Mouse (Mus musculus) embryonic facial prominence, embryonic 11.5 days (tissue): ENCODE measurements around the gene Tcf25. TPM values are rescaled to one million over a fixed set of nuclear protein-coding genes. Genes with fewer than 3 reads are reported as not detected.

Source experiments
- ATAC-seq: fragments of 200-750 bp; cut with Nextera tagmentation; replicated peaks from 2 replicates; pipeline ENCODE4 v1.8.0; 2017; ENCODE audit warnings: low read depth; ENCODE audit not compliant: insufficient number of reproducible peaks, low FRiP score, low TSS enrichment
- DNase-seq: peaks from one replicate; pipeline ENCODE4 v3.0.0-alpha.2; 2015; ENCODE audit warnings: low spot score
- H3K27ac ChIP-seq: fragments of 300-500 bp; sonication (generic); replicated peaks from 2 replicates; pipeline ENCODE4 v1.5.1; 2014; ENCODE audit warnings: mild to moderate bottlenecking, low read depth, low read length, control low read depth
- H3K27me3 ChIP-seq: fragments of 300-500 bp; sonication (generic); 2 replicates; pipeline ENCODE4 v1.6.1; 2014; ENCODE audit warnings: mild to moderate bottlenecking, low read length, moderate library complexity, mixed read lengths; ENCODE audit not compliant: control insufficient read depth, insufficient read depth
- H3K36me3 ChIP-seq: fragments of 300-500 bp; sonication (generic); replicated peaks from 2 replicates; pipeline ENCODE4 v1.6.1; 2014; ENCODE audit warnings: low read depth, mild to moderate bottlenecking, low read length, moderate library complexity, mixed read lengths; ENCODE audit not compliant: control insufficient read depth, insufficient read depth
- H3K4me1 ChIP-seq: fragments of 300-500 bp; sonication (generic); 2 replicates; pipeline ENCODE4 v1.6.1; 2014; ENCODE audit warnings: low read length, mixed read lengths; ENCODE audit not compliant: control insufficient read depth, insufficient read depth
- H3K4me2 ChIP-seq: fragments of 300-500 bp; sonication (generic); 2 replicates; pipeline ENCODE4 v1.6.1; 2014; ENCODE audit warnings: low read depth, mild to moderate bottlenecking, control low read depth, low read length, moderate library complexity
- H3K4me3 ChIP-seq: fragments of 300-500 bp; sonication (generic); 2 replicates; pipeline ENCODE4 v1.5.1; 2014; ENCODE audit warnings: low read depth, low read length, control low read depth
- H3K9ac ChIP-seq: fragments of 300-500 bp; sonication (generic); replicated peaks from 2 replicates; pipeline ENCODE4 v1.6.1; 2014; ENCODE audit warnings: mild to moderate bottlenecking, control low read depth, low read length
- H3K9me3 ChIP-seq: fragments of 300-500 bp; sonication (generic); replicated peaks from 2 replicates; pipeline ENCODE4 v1.6.1; 2016; ENCODE audit warnings: mild to moderate bottlenecking, low read length, inconsistent platforms, mixed read lengths; ENCODE audit not compliant: control insufficient read depth
- WGBS: fragments of 180-500 bp; shearing (Covaris S2); extraction: QIAGEN DNeasy Blood & Tissue Kit; methylation state at CpG from one replicate; pipeline ENCODE4 v1.1.7; 2014; 5-methylcytosine and 5-hydroxymethylcytosine counted together
- polyA plus RNA-seq: library from polyadenylated mRNA; unstranded; fragments of >200 nt; fragmentation: Nextera tagmentation; extraction: Ambion mirVana; gene quantifications from 2 replicates; pipeline ENCODE4 v1.2.1, GENCODE M21; 2014

Gene Tcf25
- polyA plus RNA-seq, 1 experiment from 2014 or later, result 151 TPM

DNA sequence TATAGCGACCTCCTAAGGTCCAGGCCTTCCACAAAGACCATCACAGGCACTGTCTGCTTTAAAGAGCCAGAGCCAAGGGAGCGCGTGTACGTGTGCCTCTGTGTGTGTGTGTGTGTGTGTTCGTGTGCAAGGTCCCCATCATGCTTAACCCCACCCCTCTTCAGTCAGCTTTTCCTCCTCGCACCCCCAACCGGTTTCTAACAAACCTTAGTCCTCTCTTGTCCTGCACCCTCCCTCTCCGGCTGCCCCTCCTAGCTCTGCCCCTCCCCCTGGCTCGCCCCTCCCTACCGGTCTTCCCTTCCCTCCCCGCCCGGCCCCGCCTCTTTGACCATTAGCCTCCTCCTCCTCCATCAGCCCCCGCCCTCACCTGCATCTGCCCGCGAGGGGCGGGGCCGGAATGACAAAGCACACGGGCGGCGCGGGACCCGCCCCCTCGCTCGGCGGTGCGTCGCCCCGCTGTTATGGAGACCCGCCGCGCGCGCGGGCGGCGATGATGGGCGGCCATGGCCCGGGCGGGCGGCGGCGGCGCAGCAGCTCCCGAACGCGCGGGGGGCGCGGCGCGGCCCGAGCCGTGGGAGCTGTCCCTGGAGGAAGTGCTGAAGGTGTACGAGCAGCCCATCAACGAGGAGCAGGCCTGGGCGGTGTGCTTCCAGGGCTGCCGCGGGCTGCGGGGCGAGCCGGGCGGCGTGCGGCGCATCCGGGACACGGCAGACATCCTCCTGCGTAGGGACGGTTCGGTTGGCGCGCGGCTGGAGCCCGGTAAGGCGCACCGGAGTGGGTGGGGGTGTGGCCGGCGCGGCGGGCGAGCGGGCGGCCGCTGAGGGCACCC is 41.1 kb upstream of the Tcf25 start, which contains the start of gene Spire2:
TSS of gene Spire2 (plus strand) at position 452 of the 829 bp plus-strand sequence.
- Histone ChIP-seq H3K4me1 (peaks cover 3% of the 10 kb centered on the region), H3K4me2 (peak within 1 kb of the TSS; percentile 92), H3K27me3 (0 out of 2 replicates have a peak, but pooled peaks cover 4% of the 10 kb centered on the region), H3K27ac (no peak within 1 kb of the TSS; the same call in 1 of the 2 replicates), H3K36me3 (no peaks in the 10 kb centered on the region), H3K9me3 (no peaks in the 10 kb centered on the region), H3K9ac (peak within 1 kb of the TSS; percentile 60), H3K4me3 (peak within 1 kb of the TSS; percentile 60)
- DNase-seq, result peak; percentile 91
- peak; percentile 81 for ATAC-seq
- WGBS, result under 1% methylated on average over 65 of the region's 85 CpGs

GRCm38 (mm10) chr8:123333091-123333587 is 40.4 kb upstream of the Tcf25 start:
- H3K27ac ChIP-seq, result no peak overlapping the region
- no peak for DNase-seq

GRCm38 (mm10) chr8:123333864-123334263 is 39.7 kb upstream of the Tcf25 start:
- Histone ChIP-seq H3K4me1 (peaks cover 3% of the 10 kb centered on the region), H3K4me3 (peak overlapping the region; percentile 60), H3K4me2 (peak overlapping the region; percentile 25), H3K9ac (no peak overlapping the region), H3K27me3 (0 out of 2 replicates have a peak, but pooled peaks cover 4% of the 10 kb centered on the region), H3K27ac (no peak overlapping the region), H3K9me3 (no peaks in the 10 kb centered on the region), H3K36me3 (no peaks in the 10 kb centered on the region)
- DNase-seq (no peak), ATAC-seq (no peak)
- WGBS, result 3% methylated on average over 7 of the region's 7 CpGs

More at GRCm38 (mm10) chr8:123333091-123333587, 40.4 kb upstream of the Tcf25 start:
- H3K4me1 ChIP-seq, result peaks cover 3% of the 10 kb centered on the region
- ATAC-seq, result peak; percentile 19; the same call in 1 of the 2 replicates
- H3K27me3 ChIP-seq, result 0 out of 2 replicates have a peak, but pooled peaks cover 4% of the 10 kb centered on the region
- H3K9me3 ChIP-seq, result no peaks in the 10 kb centered on the region
- peak overlapping the region; percentile 60 for H3K4me3 ChIP-seq
- H3K4me2 ChIP-seq, result peak overlapping the region; percentile 92
- 3% methylated on average over 19 of the region's 21 CpGs for WGBS
- no peaks in the 10 kb centered on the region for H3K36me3 ChIP-seq
- peak overlapping the region; percentile 60 for H3K9ac ChIP-seq

- Histone ChIP-seq H3K27ac (no peak overlapping the region), H3K4me1 (peaks cover 3% of the 10 kb centered on the region), H3K4me3 (no peak overlapping the region), H3K9me3 (no peaks in the 10 kb centered on the region), H3K9ac (no peak overlapping the region), H3K27me3 (0 out of 2 replicates have a peak, but pooled peaks cover 4% of the 10 kb centered on the region), H3K4me2 (no peak overlapping the region), H3K36me3 (no peaks in the 10 kb centered on the region)
- DNase-seq (no peak), ATAC-seq (no peak)
- WGBS, result 4% methylated on average over 1 of the region's 1 CpGs
These were observed 39.1 kb upstream of the Tcf25 start for GRCm38 (mm10) chr8:123334467-123334866.

GRCm38 (mm10) chr8:123337475-123337874 is 36.1 kb upstream of the Tcf25 start:
- WGBS, result 88% methylated on average over 3 of the region's 3 CpGs
- no peaks in the 10 kb centered on the region for H3K36me3 ChIP-seq
- no peaks in the 10 kb centered on the region for H3K9me3 ChIP-seq
- no peak overlapping the region for H3K4me3 ChIP-seq
- 0 out of 2 replicates have a peak, but pooled peaks cover 4% of the 10 kb centered on the region for H3K27me3 ChIP-seq
- ATAC-seq, result no peak
- no peak overlapping the region for H3K27ac ChIP-seq
- DNase-seq, result no peak
- H3K4me2 ChIP-seq, result no peak overlapping the region
- peaks cover 3% of the 10 kb centered on the region for H3K4me1 ChIP-seq
- H3K9ac ChIP-seq, result no peak overlapping the region

- no peaks in the 10 kb centered on the region for H3K27me3 ChIP-seq
- H3K4me1 ChIP-seq, result peaks cover 4% of the 10 kb centered on the region; the same call in 1 of the 2 replicates
- 94% methylated on average over 4 of the region's 4 CpGs for WGBS
- H3K36me3 ChIP-seq, result no peaks in the 10 kb centered on the region
- no peak overlapping the region for H3K4me2 ChIP-seq
- no peak overlapping the region for H3K27ac ChIP-seq
- no peaks in the 10 kb centered on the region for H3K9me3 ChIP-seq
- H3K9ac ChIP-seq, result no peak overlapping the region
- no peak overlapping the region for H3K4me3 ChIP-seq
- ATAC-seq (no peak), DNase-seq (no peak)
These were observed 33.5 kb upstream of the Tcf25 start for GRCm38 (mm10) chr8:123340071-123340470.

DNA sequence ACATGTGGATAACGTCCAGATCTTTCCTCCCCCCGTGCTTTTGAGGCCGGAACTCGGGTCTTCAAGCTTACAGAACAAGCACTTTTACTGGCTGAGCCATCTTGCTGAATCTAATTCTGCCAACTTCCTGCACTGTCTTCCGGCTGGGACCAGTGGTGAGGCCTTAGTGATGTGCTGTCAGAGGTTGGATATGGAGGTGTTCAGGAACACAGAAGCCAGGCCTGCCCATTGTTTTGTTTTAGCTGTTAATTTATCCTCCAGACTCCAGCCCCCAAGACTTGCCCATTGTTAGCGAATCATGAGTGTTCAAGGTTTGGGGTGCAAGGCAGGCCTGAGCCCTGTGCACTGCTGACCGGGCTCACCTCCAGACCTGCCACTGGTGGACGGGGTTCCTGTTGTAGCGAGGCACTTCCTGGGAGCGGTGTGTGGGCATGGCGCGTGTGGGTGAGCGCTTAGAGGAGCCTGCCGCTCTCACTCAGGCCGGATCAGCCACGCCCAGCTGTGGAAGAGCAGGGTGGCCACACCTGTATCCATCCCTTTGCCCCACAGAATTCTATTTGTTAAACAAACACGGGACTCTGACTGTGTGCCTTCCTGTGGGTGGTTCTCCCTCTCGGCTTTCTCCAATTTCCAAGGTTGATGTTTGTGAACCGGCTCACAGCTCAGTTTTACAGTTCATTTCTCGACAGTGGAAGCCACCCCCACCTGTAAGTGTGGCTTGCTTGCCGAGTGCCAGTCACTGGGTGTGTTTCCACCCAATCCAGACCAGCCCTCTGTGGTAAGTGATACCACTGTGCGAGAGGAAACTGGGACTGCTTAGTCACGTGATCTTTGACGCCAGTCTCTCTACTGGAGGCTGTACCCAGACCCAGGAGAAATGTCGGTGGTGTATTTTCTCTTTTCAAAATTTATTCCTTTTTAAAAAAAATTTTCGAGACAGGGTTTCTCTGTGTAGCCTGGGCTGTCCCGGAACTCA is 32.2 kb upstream of the Tcf25 start:
- DNase-seq (no peak), ATAC-seq (no peak)
- H3K27me3 ChIP-seq, result no peaks in the 10 kb centered on the region
- H3K4me3 ChIP-seq, result no peak overlapping the region
- no peak overlapping the region for H3K4me2 ChIP-seq
- no peaks in the 10 kb centered on the region for H3K36me3 ChIP-seq
- H3K9me3 ChIP-seq, result no peaks in the 10 kb centered on the region
- H3K9ac ChIP-seq, result no peak overlapping the region
- no peak overlapping the region for H3K27ac ChIP-seq
- 84% methylated on average over 27 of the region's 27 CpGs for WGBS
- peaks cover 4% of the 10 kb centered on the region; the same call in 1 of the 2 replicates for H3K4me1 ChIP-seq
